Mouse (Mus musculus) inflammation-experienced regulatory T-cells (primary cell): ENCODE results near the gene Cklf. TPM values are rescaled to one million over a fixed set of nuclear protein-coding genes. Genes with fewer than 3 reads are reported as not detected.

ENCODE experiments used
- polyA plus RNA-seq, 2 experiments: library from polyadenylated mRNA; unstranded; fragments of 100-300 nt; shearing (Covaris generic); gene quantifications; one replicate each; pipeline ENCODE4 v1.2.1; 2017

The Cklf gene
- polyA plus RNA-seq = 100 to 1,000 TPM; 106 to 127 TPM

DNA sequence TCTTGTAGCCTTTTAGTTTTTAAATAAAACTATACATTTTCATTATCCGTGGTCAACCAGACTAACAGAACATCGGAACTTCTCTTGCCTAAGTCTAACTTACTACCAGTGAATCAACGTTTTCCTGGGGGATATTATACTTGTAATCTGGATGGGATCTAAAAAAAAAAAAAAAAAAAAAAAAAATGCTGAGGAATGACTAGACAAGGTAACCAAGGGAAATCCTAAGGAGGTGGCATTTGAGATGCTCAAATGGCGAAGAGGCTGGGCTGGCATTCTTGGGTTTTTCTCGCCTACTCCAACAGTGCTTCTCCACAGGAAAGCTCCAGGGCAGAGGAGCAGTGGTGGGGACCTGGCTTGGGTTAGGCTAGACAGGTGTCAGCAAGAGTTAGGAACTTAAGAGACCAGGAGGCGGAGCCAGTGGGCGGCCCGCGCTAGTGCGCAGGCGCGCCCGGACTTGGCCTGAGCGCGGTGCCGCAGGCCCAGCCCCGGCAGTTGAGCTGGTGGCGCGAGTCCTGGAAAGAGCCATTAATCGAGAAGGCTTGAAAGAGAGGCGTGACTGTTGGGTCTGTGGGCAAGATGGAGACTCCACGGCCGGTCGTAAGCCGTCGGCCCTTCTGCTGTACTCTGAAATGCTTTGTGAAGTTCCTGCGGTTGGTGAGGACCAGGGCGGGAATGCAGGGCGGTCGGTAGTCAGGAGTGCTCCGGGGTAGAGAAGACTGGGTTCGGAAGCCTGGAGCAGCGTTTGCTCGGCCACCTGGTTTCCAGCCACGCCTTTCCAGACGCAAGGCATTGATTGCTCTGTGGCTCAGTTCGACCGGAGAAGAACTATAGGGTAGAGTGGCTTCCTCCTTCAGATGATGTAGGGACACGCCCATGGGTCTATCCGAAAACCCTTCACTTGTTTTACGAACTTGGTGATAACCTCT is at the start of gene Cklf:
TSS of gene Cklf (plus strand) at position 423 of the 929 bp plus-strand sequence.

GRCm38 (mm10) chr8:104248276-104248675 is 2.4 kb upstream of the Cklf start, which contains the start of gene Tk2:
Tk2 (minus strand) TSS chr8:104248558.

DNA sequence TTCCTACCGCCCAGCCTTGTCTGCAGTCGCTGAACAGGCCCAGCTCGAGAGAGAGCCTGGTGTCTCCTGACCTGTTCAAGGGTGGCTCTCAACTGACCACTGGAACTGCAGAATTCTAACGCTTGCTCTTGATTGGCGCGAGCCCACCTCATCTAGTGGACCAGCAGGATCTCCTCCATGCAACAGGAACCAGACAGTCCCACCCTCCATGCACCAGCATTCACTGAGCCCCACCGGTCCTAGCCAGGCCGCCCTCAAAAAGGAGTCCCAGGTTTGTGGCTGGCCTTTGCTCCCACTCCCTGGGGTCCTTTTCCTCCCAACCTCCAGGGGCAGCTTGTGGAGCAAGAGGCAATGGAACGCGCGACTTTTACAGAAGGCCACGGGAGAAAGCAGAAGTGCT is 42.4 kb downstream of the Cklf start, which contains the start of gene Cmtm2a:
TSS of gene Cmtm2a (minus strand) at position 101 of the 400 bp plus-strand sequence.

GRCm38 (mm10) chr8:104309441-104310155 is 58.9 kb downstream of the Cklf start, which contains the start of the genes Gm45711 and Cmtm1:
Gm45711 (minus strand) TSS chr8:104310081.
Cmtm1 (minus strand) TSS chr8:104310145.

Other genes with a start within 250 kb of the Cklf start
- 1 to 10 TPM in 1 of 2 experiments, under 1 TPM in 1; 0.04 to 1.1 TPM for gene Cdh5, start 149.2 kb upstream of the Cklf start, polyA plus RNA-seq
- gene Bean1, start 80.4 kb upstream of the Cklf start, polyA plus RNA-seq = 1 to 10 TPM in 1 of 2 experiments, under 1 TPM in 1; 0.07 to 2.2 TPM
- gene Tk2, start 2.3 kb upstream of the Cklf start, polyA plus RNA-seq = 100 to 1,000 TPM in 1 of 2 experiments, 10 to 100 TPM in 1; 95.5 to 107 TPM
- gene Cmtm2a, start 42.3 kb downstream of the Cklf start, polyA plus RNA-seq = under 1 TPM in 1 of 2 experiments, not detected in 1; 0.84 TPM
- gene Gm45711, start 59.2 kb downstream of the Cklf start, polyA plus RNA-seq = not detected
- gene Cmtm1, start 59.3 kb downstream of the Cklf start, polyA plus RNA-seq = under 1 TPM in 1 of 2 experiments, not detected in 1; 0.62 TPM
- gene Gm11020, start 70.7 kb downstream of the Cklf start, polyA plus RNA-seq = 1 to 10 TPM in 1 of 2 experiments, not detected in 1; 4.4 TPM
- 1 to 10 TPM in 1 of 2 experiments, not detected in 1; 3.7 TPM for gene Cmtm2b, start 71.4 kb downstream of the Cklf start, polyA plus RNA-seq
- 10 to 100 TPM; 14.5 to 30.9 TPM for gene Cmtm3, start 88.5 kb downstream of the Cklf start, polyA plus RNA-seq
- gene Cmtm4, start 144.9 kb downstream of the Cklf start, polyA plus RNA-seq = under 1 TPM; 0.31 to 0.66 TPM
- 10 to 100 TPM; 34.4 to 35.5 TPM for gene Dync1li2, start 192.2 kb downstream of the Cklf start, polyA plus RNA-seq